Mouse (Mus musculus) testis, adult 2 months (tissue): ENCODE results near the gene Atp6v0e. TPM values are rescaled to one million over a fixed set of nuclear protein-coding genes. Genes with fewer than 3 reads are reported as not detected.

Experiments
- H3K27ac ChIP-seq: fragments of 200-500 bp; 2 replicates; pipeline ENCODE4 v1.5.1; 2012; ENCODE audit warnings: low read depth, low read length; ENCODE audit not compliant: control insufficient read depth, insufficient read depth
- H3K27me3 ChIP-seq: fragments of 200-500 bp; 2 replicates; pipeline ENCODE4 v1.6.1; 2012; ENCODE audit warnings: mild to moderate bottlenecking, low read length, moderate library complexity; ENCODE audit not compliant: control insufficient read depth, insufficient read depth
- H3K36me3 ChIP-seq: fragments of 200-500 bp; 2 replicates; pipeline ENCODE4 v1.6.1; 2012; ENCODE audit warnings: mild to moderate bottlenecking, low read length; ENCODE audit not compliant: control insufficient read depth, insufficient read depth
- H3K4me1 ChIP-seq: fragments of 200-500 bp; 2 replicates; pipeline ENCODE4 v1.6.1; 2012; ENCODE audit warnings: low read length; ENCODE audit not compliant: control insufficient read depth, insufficient read depth
- H3K4me3 ChIP-seq: fragments of 200-500 bp; 2 replicates; pipeline ENCODE4 v1.5.1; 2012; ENCODE audit warnings: low read depth, mild to moderate bottlenecking, low read length, moderate library complexity, mixed read lengths; ENCODE audit not compliant: control insufficient read depth
- CTCF ChIP-seq: fragments of 200-500 bp; IDR thresholded peaks from 2 replicates; pipeline ENCODE4 v1.5.1; 2012; ENCODE audit warnings: low read depth, mild to moderate bottlenecking, inconsistent platforms, low read length, moderate library complexity; ENCODE audit not compliant: control insufficient read depth, insufficient read depth, insufficient replicate concordance
- POLR2A ChIP-seq: fragments of 200-500 bp; IDR thresholded peaks from 2 replicates; pipeline ENCODE4 v1.6.1; 2012; ENCODE audit warnings: low read depth, mild to moderate bottlenecking, inconsistent platforms, low read length, moderate library complexity; ENCODE audit not compliant: control insufficient read depth
- polyA plus RNA-seq: library from polyadenylated mRNA; depleted of rRNA; stranded (reverse); fragments of >200 nt; gene quantifications from 2 replicates; pipeline ENCODE4 v1.2.3, GENCODE M21; 2012

The Atp6v0e gene
- polyA plus RNA-seq, 1 experiment, result 101 TPM

DNA sequence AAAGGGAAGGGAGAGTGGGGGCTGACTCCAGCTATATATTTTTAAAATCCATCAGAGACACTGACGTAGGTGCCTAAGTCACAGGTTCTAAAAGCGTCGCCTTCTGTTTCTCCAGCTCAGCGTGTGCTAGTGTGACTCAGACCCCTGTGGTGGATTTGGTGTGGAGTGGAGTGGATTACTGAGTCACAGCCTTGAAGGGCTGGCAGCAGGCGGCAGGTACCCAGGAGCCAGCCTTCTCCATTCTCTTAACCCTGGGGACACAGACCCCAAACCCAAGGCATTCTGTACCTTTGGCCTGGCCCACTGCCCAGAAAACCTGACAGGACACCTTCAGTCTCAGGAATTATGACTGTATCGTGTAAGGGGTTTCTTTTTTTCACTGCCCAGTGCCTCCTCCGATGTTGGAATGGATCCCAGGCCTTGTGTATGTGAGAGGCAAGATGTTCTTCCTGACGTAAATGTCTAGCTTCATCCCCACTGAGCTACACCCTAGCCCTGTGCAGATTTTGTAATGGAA lies 31.2 kb upstream of the Atp6v0e start:
- Histone ChIP-seq H3K36me3 (no peaks in the 10 kb centered on the region), H3K4me1 (no peaks in the 10 kb centered on the region), H3K4me3 (no peak overlapping the region), H3K27ac (no peak overlapping the region), H3K27me3 (no peaks in the 10 kb centered on the region)
- no peak for TF ChIP-seq POLR2A
- no peak for TF ChIP-seq CTCF

DNA sequence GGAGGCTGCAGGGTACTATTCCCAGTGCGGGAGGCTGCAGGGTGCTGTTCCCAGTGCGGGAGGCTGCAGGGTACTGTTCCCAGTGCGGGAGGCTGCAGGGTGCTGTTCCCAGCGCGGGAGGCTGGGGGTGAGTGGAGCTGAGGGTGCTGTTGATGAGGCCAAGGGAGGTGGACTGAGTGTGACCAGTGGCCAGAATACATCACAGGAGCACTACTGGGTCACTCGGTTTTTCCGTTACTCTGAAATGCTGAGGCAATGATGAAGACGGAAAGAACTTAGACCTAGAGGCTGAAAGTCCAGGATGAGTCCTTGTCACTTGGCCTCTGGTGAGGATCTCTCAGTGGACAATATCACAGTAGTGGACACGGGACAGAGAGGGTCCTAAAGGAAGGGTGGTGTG lies 29.8 kb upstream of the Atp6v0e start:
- Histone ChIP-seq H3K27me3 (no peaks in the 10 kb centered on the region), H3K4me3 (no peak overlapping the region), H3K4me1 (peaks cover 2% of the 10 kb centered on the region; the same call in 1 of the 2 replicates), H3K27ac (no peak overlapping the region), H3K36me3 (no peaks in the 10 kb centered on the region)
- TF ChIP-seq CTCF, result no peak
- no peak for TF ChIP-seq POLR2A

- no peak overlapping the region for H3K4me3 ChIP-seq
- H3K4me1 ChIP-seq, result peaks cover 2% of the 10 kb centered on the region; the same call in 1 of the 2 replicates
- no peaks in the 10 kb centered on the region for H3K27me3 ChIP-seq
- no peak for TF ChIP-seq POLR2A
- TF ChIP-seq CTCF, result no peak
- H3K36me3 ChIP-seq, result no peaks in the 10 kb centered on the region
- no peak overlapping the region for H3K27ac ChIP-seq
These were observed 29.1 kb upstream of the Atp6v0e start for GRCm38 (mm10) chr17:26633926-26634325.

DNA sequence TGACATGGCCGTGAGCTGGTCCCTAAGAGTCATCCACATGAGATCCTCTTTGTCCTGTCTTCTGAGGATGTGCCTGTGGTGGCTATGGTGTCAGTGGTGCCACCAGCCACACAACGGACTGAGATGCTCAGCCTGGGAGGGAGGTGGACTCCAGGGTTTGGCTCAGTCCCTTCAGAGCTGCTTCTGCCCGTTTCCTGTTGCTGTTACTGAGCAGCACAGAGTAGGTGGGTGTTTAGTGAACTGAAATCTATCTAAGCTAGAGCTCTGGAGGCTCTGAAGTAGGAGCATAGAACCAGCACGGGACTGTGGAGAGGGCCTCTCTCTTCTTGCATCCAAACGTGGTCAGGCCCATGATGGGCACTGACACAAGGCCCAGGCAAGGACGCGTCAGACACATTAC lies 28.5 kb upstream of the Atp6v0e start:
- H3K36me3 ChIP-seq, result no peaks in the 10 kb centered on the region

GRCm38 (mm10) chr17:26635951-26636350 lies 27.1 kb upstream of the Atp6v0e start:
- TF ChIP-seq CTCF, result no peak
- no peak for TF ChIP-seq POLR2A

More for the DNA sequence above, 28.5 kb upstream of the Atp6v0e start:
- Histone ChIP-seq H3K27me3 (no peaks in the 10 kb centered on the region), H3K4me1 (peaks cover 2% of the 10 kb centered on the region; the same call in 1 of the 2 replicates), H3K4me3 (no peak overlapping the region), H3K27ac (no peak overlapping the region)
- TF ChIP-seq CTCF, result no peak
- TF ChIP-seq POLR2A, result no peak

GRCm38 (mm10) chr17:26637851-26638250 lies 25.2 kb upstream of the Atp6v0e start:
- H3K4me3 ChIP-seq, result no peak overlapping the region
- no peaks in the 10 kb centered on the region; the same call in 1 of the 2 replicates for H3K36me3 ChIP-seq
- H3K4me1 ChIP-seq, result peaks cover 2% of the 10 kb centered on the region; the same call in 1 of the 2 replicates
- TF ChIP-seq CTCF, result no peak
- no peak for TF ChIP-seq POLR2A
- no peak overlapping the region for H3K27ac ChIP-seq
- no peaks in the 10 kb centered on the region for H3K27me3 ChIP-seq

More at GRCm38 (mm10) chr17:26635951-26636350, 27.1 kb upstream of the Atp6v0e start:
- no peak overlapping the region for H3K4me3 ChIP-seq
- H3K36me3 ChIP-seq, result no peaks in the 10 kb centered on the region; the same call in 1 of the 2 replicates
- H3K27me3 ChIP-seq, result no peaks in the 10 kb centered on the region
- peaks cover 2% of the 10 kb centered on the region; the same call in 1 of the 2 replicates for H3K4me1 ChIP-seq
- no peak overlapping the region for H3K27ac ChIP-seq

- no peaks in the 10 kb centered on the region; the same call in 1 of the 2 replicates for H3K36me3 ChIP-seq
These were observed 24.4 kb upstream of the Atp6v0e start for GRCm38 (mm10) chr17:26638655-26639054.

More at GRCm38 (mm10) chr17:26638655-26639054, 24.4 kb upstream of the Atp6v0e start:
- Histone ChIP-seq H3K4me3 (no peak overlapping the region), H3K4me1 (peaks cover 2% of the 10 kb centered on the region; the same call in 1 of the 2 replicates), H3K27me3 (no peaks in the 10 kb centered on the region), H3K27ac (no peak overlapping the region)
- TF ChIP-seq CTCF, result peak; percentile 84; the same call in 1 of the 2 replicates
- TF ChIP-seq POLR2A, result no peak
